Mouse (Mus musculus) neural tube, embryonic 13.5 days (tissue): ENCODE data around the gene Scgb1b20. TPM values are rescaled to one million over a fixed set of nuclear protein-coding genes. Genes with fewer than 3 reads are reported as not detected.
"Not testable (repeated sequence)": the region's sequence is repeated elsewhere in the genome, so short reads cannot be mapped to it uniquely, and the experiment has no call there.

Source experiments
- ATAC-seq: fragments of 200-750 bp; cut with Nextera tagmentation; 2 replicates; pipeline ENCODE4 v1.8.0; 2017; ENCODE audit warnings: low read depth, mild to moderate bottlenecking, moderate TSS enrichment, moderate library complexity
- H3K27ac ChIP-seq: fragments of 300-500 bp; sonication (generic); replicated peaks from 2 replicates; pipeline ENCODE4 v1.5.1; 2015; ENCODE audit warnings: moderate library complexity, mild to moderate bottlenecking, inconsistent platforms
- H3K27me3 ChIP-seq: fragments of 300-500 bp; sonication (generic); 2 replicates; pipeline ENCODE4 v1.6.1; 2015; ENCODE audit warnings: mild to moderate bottlenecking, inconsistent platforms
- H3K36me3 ChIP-seq: fragments of 300-500 bp; sonication (generic); 2 replicates; pipeline ENCODE4 v1.6.1; 2015; ENCODE audit warnings: mild to moderate bottlenecking, inconsistent platforms
- H3K4me1 ChIP-seq: fragments of 300-500 bp; sonication (generic); replicated peaks from 2 replicates; pipeline ENCODE4 v1.6.1; 2015; ENCODE audit warnings: inconsistent platforms
- H3K4me2 ChIP-seq: fragments of 300-500 bp; sonication (generic); 2 replicates; pipeline ENCODE4 v1.6.1; 2015; ENCODE audit warnings: inconsistent platforms, mild to moderate bottlenecking, moderate library complexity
- H3K4me3 ChIP-seq: fragments of 300-500 bp; sonication (generic); 2 replicates; pipeline ENCODE4 v1.5.1; 2015; ENCODE audit warnings: mild to moderate bottlenecking, inconsistent platforms
- H3K9ac ChIP-seq: fragments of 300-500 bp; sonication (generic); 2 replicates; pipeline ENCODE4 v1.6.1; 2015; ENCODE audit warnings: moderate library complexity, mild to moderate bottlenecking, inconsistent platforms
- H3K9me3 ChIP-seq: fragments of 300-500 bp; sonication (generic); 2 replicates; pipeline ENCODE4 v1.6.1; 2016; ENCODE audit warnings: inconsistent platforms
- WGBS: fragments of 180-500 bp; shearing (Covaris S2); methylation state at CpG from one replicate; pipeline ENCODE4 v1.1.7; 2015; 5-methylcytosine and 5-hydroxymethylcytosine counted together
- polyA plus RNA-seq: library from polyadenylated mRNA; unstranded; fragments of >200 nt; fragmentation: Nextera tagmentation; extraction: Ambion mirVana; gene quantifications from 2 replicates; pipeline ENCODE4 v1.2.1, GENCODE M21; 2015

Gene Scgb1b20
- polyA plus RNA-seq = not detected in 2 replicates

DNA sequence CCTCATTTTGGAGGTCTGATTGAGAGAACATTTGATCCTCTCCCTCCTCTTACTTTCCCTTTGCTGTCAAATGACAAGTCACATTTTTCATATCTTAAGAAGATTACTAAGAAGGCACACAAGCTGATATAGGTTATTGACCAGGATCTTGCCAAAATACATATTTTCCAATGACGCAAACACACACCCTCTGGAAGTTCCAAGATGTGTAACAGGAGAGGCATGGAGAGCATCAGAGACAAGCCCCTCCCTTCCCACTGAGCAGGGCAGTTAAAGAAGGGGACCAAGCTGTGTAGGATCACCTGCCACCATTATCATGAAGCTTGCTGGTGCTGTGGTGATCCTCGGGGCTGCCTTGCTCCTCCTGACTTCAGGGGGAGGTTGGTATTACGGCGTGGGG, at the start of gene Scgb1b20:
TSS of gene Scgb1b20 (plus strand) at position 301 of the 400 bp plus-strand sequence.
- H3K9me3 ChIP-seq, H3K4me1 ChIP-seq, ATAC-seq, H3K36me3 ChIP-seq, H3K4me3 ChIP-seq, H3K4me2 ChIP-seq, H3K9ac ChIP-seq, H3K27me3 ChIP-seq, H3K27ac ChIP-seq: not testable (repeated sequence)
- 84% methylated on average over 4 of the region's 4 CpGs for WGBS

GRCm38 (mm10) chr7:33366222-33366621, 6.8 kb upstream of the Scgb1b20 start, which contains the start of gene Scgb2b20:
Gene Scgb2b20, minus strand, starts transcription at chr7:33366322.
- ATAC-seq, H3K4me3 ChIP-seq, H3K9ac ChIP-seq, H3K27ac ChIP-seq, H3K4me2 ChIP-seq, H3K9me3 ChIP-seq, H3K27me3 ChIP-seq, H3K36me3 ChIP-seq, H3K4me1 ChIP-seq: not testable (repeated sequence)
- WGBS = 82% methylated on average over 2 of the region's 2 CpGs

DNA sequence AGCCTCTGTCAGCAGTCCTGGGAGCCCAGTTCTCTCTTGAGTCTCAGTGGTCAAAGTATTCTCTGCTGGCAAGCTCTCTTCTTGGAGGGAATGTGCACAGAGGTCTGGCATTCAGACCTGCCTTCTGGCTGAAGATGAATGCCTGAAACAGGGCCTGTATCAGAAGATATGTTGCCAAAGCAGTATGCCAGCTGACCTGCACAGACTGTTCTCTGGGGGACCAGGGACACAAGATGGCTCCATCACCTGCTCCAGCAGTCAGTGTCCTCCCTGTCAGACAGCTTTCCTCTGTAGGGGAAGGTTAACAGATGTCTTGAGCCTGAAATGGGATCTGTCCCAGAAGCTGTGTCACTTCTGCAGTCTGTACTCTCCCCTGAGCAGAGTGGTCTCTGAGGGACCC, 26.7 kb downstream of the Scgb1b20 start:
- ATAC-seq, H3K27me3 ChIP-seq, H3K9ac ChIP-seq, H3K4me1 ChIP-seq, H3K36me3 ChIP-seq, H3K4me3 ChIP-seq, H3K4me2 ChIP-seq, H3K27ac ChIP-seq: not testable (repeated sequence)
- peaks cover 28% of the 10 kb centered on the region for H3K9me3 ChIP-seq

DNA sequence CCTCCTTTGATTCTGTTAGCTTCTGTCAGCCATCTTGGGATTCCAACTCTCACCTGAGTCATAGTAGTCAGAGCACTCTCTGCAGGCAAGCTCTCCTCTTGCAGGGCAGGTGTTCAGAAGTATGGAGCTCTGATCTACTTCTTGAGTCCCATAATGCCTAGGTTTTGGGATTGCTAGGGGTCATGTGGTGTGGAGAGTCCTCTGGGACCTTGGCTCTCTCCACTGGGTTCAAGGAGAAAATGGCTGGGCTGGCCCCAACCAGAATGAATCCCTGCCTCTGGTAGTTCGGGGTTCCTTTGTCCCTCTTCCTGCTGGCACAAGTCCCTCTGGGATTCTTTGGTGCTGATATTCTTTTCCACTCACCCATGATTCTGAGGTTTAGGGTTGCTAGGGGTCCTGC, 28.6 kb downstream of the Scgb1b20 start:
- H3K9ac ChIP-seq = no peak overlapping the region
- no peak for ATAC-seq
- 88% methylated on average over 1 of the region's 1 CpGs for WGBS

GRCm38 (mm10) chr7:33409681-33410080, 36.6 kb downstream of the Scgb1b20 start:
- H3K9me3 ChIP-seq, H3K4me1 ChIP-seq, H3K4me3 ChIP-seq, H3K4me2 ChIP-seq, H3K27me3 ChIP-seq, H3K9ac ChIP-seq, H3K27ac ChIP-seq, H3K36me3 ChIP-seq, ATAC-seq: not testable (repeated sequence)
- 37% methylated on average over 1 of the region's 1 CpGs for WGBS

More for the DNA sequence above, 28.6 kb downstream of the Scgb1b20 start:
- H3K27me3 ChIP-seq = no peaks in the 10 kb centered on the region
- H3K27ac ChIP-seq = no peak overlapping the region
- no peak overlapping the region for H3K4me3 ChIP-seq
- peaks cover 25% of the 10 kb centered on the region for H3K9me3 ChIP-seq
- H3K36me3 ChIP-seq = no peaks in the 10 kb centered on the region
- H3K4me1 ChIP-seq = no peaks in the 10 kb centered on the region
- no peak overlapping the region for H3K4me2 ChIP-seq

Other genes starting within 250 kb of the Scgb1b20 start
- not detected in 2 replicates for gene Scgb2b18, start 199.4 kb upstream of the Scgb1b20 start, polyA plus RNA-seq
- gene Scgb1b18, start 187.7 kb upstream of the Scgb1b20 start, polyA plus RNA-seq = not detected in 2 replicates
- not detected in 2 replicates for gene Scgb2b19, start 92.9 kb upstream of the Scgb1b20 start, polyA plus RNA-seq
- gene Scgb1b19, start 85.9 kb upstream of the Scgb1b20 start, polyA plus RNA-seq = not detected in 2 replicates
- gene Scgb2b20, start 6.9 kb upstream of the Scgb1b20 start, polyA plus RNA-seq = not detected in 2 replicates
- not detected in 2 replicates for gene Scgb2b21, start 147.2 kb downstream of the Scgb1b20 start, polyA plus RNA-seq